Mouse (Mus musculus): ENCODE data around the gene Irf1. TPM values are rescaled to one million over a fixed set of nuclear protein-coding genes. Genes with fewer than 3 reads are reported as not detected.

Irf1 gene
- polyA plus RNA-seq, 1 experiment from 2014 or later = 3.7 TPM

DNA sequence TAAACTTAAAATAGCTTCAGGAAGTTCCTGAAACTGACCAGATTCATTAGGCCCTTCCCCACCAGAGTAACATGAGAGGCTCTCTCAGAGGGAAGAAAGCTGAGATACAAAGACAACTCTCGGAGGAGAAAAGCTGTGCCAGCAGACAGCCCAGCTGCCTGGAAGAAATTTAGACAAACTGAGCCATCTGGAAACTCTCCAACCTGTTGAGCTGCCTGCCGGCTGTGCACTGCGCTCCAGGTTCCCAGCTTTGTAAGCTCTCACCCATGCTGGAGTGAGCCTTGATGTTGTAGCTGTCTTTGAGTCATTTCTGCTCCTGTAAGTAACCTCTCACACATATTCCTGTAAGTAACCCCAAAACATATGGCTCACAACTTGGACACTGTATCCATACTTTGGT, 23.2 kb downstream of the Irf1 start:
- Histone ChIP-seq H3K27ac (replicated peaks) (no peak overlapping the region), H3K36me3 (no peaks in the 10 kb centered on the region), H3K4me1 (replicated peaks) (0 out of 2 replicates have a peak, but pooled peaks cover 8% of the 10 kb centered on the region), H3K9ac (no peak overlapping the region), H3K4me3 (no peak overlapping the region), H3K9me3 (no peaks in the 10 kb centered on the region), H3K27me3 (no peaks in the 10 kb centered on the region), H3K4me2 (no peak overlapping the region)
- WGBS = 63% methylated on average over 3 of the region's 3 CpGs
- no peak for ATAC-seq (ENCODE audit: low FRiP score, low read depth)

GRCm38 (mm10) chr11:53794015-53794414, 24.2 kb downstream of the Irf1 start:
- no peak for ATAC-seq (ENCODE audit: low FRiP score, low read depth)
- Histone ChIP-seq H3K4me3 (no peak overlapping the region), H3K9me3 (no peaks in the 10 kb centered on the region), H3K27ac (replicated peaks) (no peak overlapping the region), H3K4me2 (no peak overlapping the region), H3K4me1 (replicated peaks) (0 out of 2 replicates have a peak, but pooled peaks cover 8% of the 10 kb centered on the region), H3K36me3 (no peaks in the 10 kb centered on the region), H3K9ac (no peak overlapping the region), H3K27me3 (no peaks in the 10 kb centered on the region)
- 86% methylated on average over 3 of the region's 3 CpGs for WGBS

DNA sequence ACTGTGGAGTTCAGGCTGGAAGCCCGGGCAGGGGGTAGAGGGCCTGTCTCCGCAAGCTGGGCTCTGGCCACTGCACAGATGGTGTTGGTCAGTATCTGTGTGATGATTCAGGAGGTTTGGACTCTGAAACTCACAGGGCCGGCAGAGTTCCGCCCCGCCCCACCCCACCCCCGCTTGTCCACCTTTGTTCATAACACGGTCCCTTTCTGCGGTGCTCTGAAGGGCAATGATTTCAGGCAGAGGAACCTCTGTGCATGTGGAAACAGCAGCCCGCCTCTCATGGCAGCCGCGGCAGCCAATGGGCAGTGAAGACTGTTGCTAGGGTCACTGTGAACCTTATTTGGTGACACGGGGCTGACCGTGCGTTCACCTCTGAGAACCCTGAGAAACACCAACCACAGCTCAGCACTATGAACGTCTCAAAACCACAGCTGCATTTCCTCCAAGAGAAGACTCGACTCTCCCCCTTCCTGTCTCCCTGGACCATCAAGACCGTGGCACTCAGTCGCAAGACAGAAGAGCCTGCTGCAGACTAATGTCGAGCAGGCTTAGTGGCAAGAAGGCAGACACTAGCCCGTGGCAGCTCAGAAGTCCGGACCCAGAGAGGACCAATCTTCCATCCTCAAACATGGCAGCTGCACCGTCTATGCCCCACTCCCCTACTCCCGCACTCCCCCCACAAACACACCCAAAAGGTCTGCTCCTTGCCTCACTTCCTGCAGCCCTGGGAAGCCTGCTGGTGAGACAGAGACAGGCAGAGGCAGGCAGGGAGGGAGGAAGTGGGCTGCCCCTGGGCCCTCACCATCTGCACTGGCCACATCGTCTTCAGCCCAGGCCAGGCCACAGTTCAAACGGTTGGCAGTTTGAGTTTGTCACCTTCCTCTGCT, 25.1 kb downstream of the Irf1 start:
- Histone ChIP-seq H3K9ac (no peak overlapping the region), H3K4me3 (no peak overlapping the region), H3K9me3 (no peaks in the 10 kb centered on the region), H3K27me3 (no peaks in the 10 kb centered on the region), H3K4me1 (replicated peaks) (0 out of 2 replicates have a peak, but pooled peaks cover 8% of the 10 kb centered on the region), H3K36me3 (no peaks in the 10 kb centered on the region), H3K4me2 (no peak overlapping the region), H3K27ac (replicated peaks) (no peak overlapping the region)
- WGBS = 67% methylated on average over 25 of the region's 25 CpGs
- no peak; the same call in 1 of the 2 replicates for ATAC-seq (ENCODE audit: low FRiP score, low read depth)

DNA sequence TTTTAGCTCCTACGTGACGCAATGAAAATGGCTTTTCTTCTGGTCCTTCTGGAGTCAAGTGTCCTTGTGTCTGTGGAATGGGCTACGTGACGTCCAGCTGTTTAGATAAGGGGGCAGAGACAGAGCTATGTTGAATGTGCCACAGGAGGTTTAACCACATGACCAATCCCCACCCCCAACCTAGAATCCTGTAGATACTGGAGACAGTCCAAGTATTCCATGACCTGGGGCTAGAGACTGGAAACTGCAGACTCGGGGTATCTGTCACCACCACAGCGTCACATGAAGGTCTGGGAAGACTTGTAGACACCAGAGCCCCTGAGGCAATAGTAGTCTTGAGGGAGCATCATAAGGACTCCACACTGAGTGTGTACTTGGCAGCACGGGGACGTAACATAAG, 26.0 kb downstream of the Irf1 start:
- WGBS = 66% methylated on average over 8 of the region's 8 CpGs
- no peaks in the 10 kb centered on the region for H3K36me3 ChIP-seq

GRCm38 (mm10) chr11:53796409-53797151, 26.8 kb downstream of the Irf1 start:
- Histone ChIP-seq H3K27ac (replicated peaks) (no peak overlapping the region), H3K4me1 (replicated peaks) (0 out of 2 replicates have a peak, but pooled peaks cover 8% of the 10 kb centered on the region), H3K4me2 (no peak overlapping the region), H3K9me3 (no peaks in the 10 kb centered on the region), H3K36me3 (no peaks in the 10 kb centered on the region), H3K27me3 (no peaks in the 10 kb centered on the region), H3K4me3 (no peak overlapping the region), H3K9ac (no peak overlapping the region)
- WGBS = 60% methylated on average over 12 of the region's 12 CpGs
- no peak for ATAC-seq (ENCODE audit: low FRiP score, low read depth)

More for the DNA sequence above, 26.0 kb downstream of the Irf1 start:
- Histone ChIP-seq H3K27ac (replicated peaks) (no peak overlapping the region), H3K9ac (no peak overlapping the region), H3K4me1 (replicated peaks) (0 out of 2 replicates have a peak, but pooled peaks cover 8% of the 10 kb centered on the region), H3K27me3 (no peaks in the 10 kb centered on the region), H3K9me3 (no peaks in the 10 kb centered on the region), H3K4me2 (no peak overlapping the region), H3K4me3 (no peak overlapping the region)
- no peak for ATAC-seq (ENCODE audit: low FRiP score, low read depth)

DNA sequence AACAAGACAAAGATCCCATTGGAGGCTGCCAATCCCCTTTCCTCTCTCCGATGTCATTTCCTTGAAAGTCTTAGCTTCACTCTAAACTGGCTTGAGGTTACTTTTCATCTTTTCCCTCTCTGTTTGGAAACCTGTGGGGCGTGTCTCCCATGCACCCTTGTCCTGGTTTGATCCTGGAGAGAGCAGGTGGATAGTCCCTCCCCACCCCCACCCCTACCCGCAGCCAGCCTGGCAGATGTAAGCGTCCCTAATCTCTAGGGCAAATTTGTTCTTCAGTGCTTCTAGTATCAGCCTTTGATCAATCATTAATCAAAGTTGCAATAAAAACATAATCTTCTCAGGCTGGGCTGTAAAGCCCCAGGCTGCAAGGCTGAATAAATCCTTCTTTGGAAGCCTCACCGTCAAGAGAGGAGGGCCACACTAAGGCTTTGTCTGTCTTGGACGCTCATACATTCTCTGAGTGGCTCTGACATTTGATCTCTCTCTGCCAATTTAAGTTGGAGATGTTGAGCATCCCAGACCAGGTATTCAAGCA, 27.6 kb downstream of the Irf1 start:
- 0 out of 2 replicates have a peak, but pooled peaks cover 8% of the 10 kb centered on the region for H3K4me1 ChIP-seq (replicated peaks)
- 56% methylated on average over 6 of the region's 6 CpGs for WGBS
- H3K27ac ChIP-seq (replicated peaks) = no peak overlapping the region
- no peak overlapping the region for H3K4me3 ChIP-seq
- H3K27me3 ChIP-seq = no peaks in the 10 kb centered on the region
- no peaks in the 10 kb centered on the region for H3K9me3 ChIP-seq
- no peak for ATAC-seq (ENCODE audit: low FRiP score, low read depth)
- H3K4me2 ChIP-seq = no peak overlapping the region
- H3K9ac ChIP-seq = no peak overlapping the region
- H3K36me3 ChIP-seq = no peaks in the 10 kb centered on the region

DNA sequence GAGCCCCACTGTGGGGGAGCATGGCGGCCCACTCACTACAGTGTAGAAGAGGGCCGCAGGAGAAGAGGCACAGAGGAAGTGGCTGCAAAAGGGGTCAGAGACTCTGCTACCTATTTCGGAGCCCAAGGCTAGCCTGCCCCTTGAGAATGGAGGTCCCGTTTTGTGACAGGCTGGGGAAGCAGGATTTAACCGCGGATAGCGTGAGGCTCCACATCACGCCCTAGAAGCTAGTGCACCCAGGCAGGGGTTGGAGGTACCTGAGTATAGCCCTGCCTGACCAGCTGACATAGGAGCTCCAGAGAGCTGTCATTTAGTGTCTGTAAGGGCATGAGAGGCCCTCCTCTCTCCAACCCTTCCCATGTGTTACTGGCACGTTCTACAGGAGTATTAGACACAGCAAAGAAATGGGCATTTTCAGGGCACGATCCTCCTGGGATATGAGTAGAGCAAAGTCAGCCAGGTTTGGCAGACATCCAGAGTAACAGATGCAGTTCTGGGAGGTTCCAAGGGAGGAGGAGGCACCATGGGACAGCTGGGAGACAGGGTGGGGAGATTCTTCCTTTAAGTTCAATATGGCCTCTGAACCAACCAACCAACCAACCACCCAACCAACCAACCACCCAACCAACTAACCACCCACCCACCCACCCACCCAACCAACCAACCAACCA, 28.4 kb downstream of the Irf1 start:
- Histone ChIP-seq H3K27ac (replicated peaks) (no peak overlapping the region), H3K4me3 (no peak overlapping the region), H3K27me3 (no peaks in the 10 kb centered on the region), H3K9ac (no peak overlapping the region), H3K9me3 (no peaks in the 10 kb centered on the region), H3K4me2 (no peak overlapping the region), H3K36me3 (no peaks in the 10 kb centered on the region), H3K4me1 (replicated peaks) (0 out of 2 replicates have a peak, but pooled peaks cover 8% of the 10 kb centered on the region)
- WGBS = 92% methylated on average over 10 of the region's 10 CpGs
- ATAC-seq (ENCODE audit: low FRiP score, low read depth) = no peak

DNA sequence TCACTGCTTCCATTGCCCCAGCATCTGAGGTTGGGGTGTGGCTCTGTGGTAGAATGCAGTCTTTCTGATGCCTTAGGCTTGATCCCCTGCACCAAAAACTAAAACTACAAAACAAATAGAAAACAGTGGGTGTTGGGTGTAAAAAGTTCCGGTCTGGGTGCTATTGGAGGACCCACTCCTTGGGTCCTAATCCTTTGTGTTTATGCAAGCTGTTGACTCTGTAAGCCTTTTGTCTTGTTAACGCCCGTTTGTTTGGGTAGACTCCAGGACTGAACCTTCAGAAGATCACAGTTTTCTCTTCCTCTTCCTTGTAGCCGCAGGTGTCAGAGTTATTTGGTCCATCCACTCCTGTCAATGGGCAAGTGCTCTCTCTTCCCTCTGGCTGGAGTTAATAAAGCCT, 30.2 kb downstream of the Irf1 start:
- Histone ChIP-seq H3K9ac (no peak overlapping the region), H3K4me2 (no peak overlapping the region), H3K36me3 (no peaks in the 10 kb centered on the region), H3K27me3 (no peaks in the 10 kb centered on the region), H3K4me1 (replicated peaks) (0 out of 2 replicates have a peak, but pooled peaks cover 8% of the 10 kb centered on the region), H3K27ac (replicated peaks) (no peak overlapping the region), H3K9me3 (no peaks in the 10 kb centered on the region), H3K4me3 (no peak overlapping the region)
- ATAC-seq (ENCODE audit: low FRiP score, low read depth) = no peak
- 58% methylated on average over 4 of the region's 4 CpGs for WGBS

- 91% methylated on average over 5 of the region's 5 CpGs for WGBS
- Histone ChIP-seq H3K9me3 (no peaks in the 10 kb centered on the region), H3K4me3 (no peak overlapping the region), H3K27me3 (no peaks in the 10 kb centered on the region), H3K9ac (no peak overlapping the region), H3K27ac (replicated peaks) (no peak overlapping the region), H3K4me2 (no peak overlapping the region), H3K4me1 (replicated peaks) (0 out of 2 replicates have a peak, but pooled peaks cover 8% of the 10 kb centered on the region), H3K36me3 (no peaks in the 10 kb centered on the region)
- no peak for ATAC-seq (ENCODE audit: low FRiP score, low read depth)
Observed at GRCm38 (mm10) chr11:53800975-53801374, 31.2 kb downstream of the Irf1 start.

DNA sequence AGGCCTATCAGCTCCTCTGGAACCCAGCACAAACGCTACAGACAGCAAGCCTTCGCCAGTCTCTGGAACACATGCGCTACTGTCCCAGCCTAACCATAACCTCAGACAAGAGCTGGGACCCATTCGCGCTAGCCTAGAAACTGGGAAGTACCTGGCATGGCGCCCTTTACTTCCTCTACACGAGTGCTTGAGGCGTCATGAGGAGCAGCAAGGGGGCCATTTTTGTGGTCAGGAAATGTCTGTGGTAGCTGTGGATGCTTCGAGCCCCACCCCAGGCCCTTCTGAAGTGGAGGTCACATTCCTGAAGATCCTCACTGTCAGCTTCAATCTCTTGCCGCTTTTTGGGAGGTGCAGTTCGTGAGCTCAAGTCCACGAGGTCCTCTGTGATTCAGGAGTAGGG, 33.3 kb downstream of the Irf1 start:
- Histone ChIP-seq H3K4me2 (no peak overlapping the region), H3K27ac (replicated peaks) (no peak overlapping the region), H3K27me3 (no peaks in the 10 kb centered on the region), H3K9ac (no peak overlapping the region), H3K9me3 (no peaks in the 10 kb centered on the region), H3K4me3 (no peak overlapping the region), H3K36me3 (no peaks in the 10 kb centered on the region), H3K4me1 (replicated peaks) (no peaks in the 10 kb centered on the region)
- 85% methylated on average over 12 of the region's 12 CpGs for WGBS
- ATAC-seq (ENCODE audit: low FRiP score, low read depth) = no peak

- Histone ChIP-seq H3K9me3 (no peaks in the 10 kb centered on the region), H3K27me3 (no peaks in the 10 kb centered on the region), H3K4me2 (no peak overlapping the region), H3K9ac (no peak overlapping the region), H3K4me3 (no peak overlapping the region), H3K4me1 (replicated peaks) (no peaks in the 10 kb centered on the region), H3K27ac (replicated peaks) (no peak overlapping the region), H3K36me3 (no peaks in the 10 kb centered on the region)
- 87% methylated on average over 6 of the region's 6 CpGs for WGBS
- ATAC-seq (ENCODE audit: low FRiP score, low read depth) = no peak
Observed at GRCm38 (mm10) chr11:53803494-53803893, 33.7 kb downstream of the Irf1 start.
